Mouse (Mus musculus) forebrain, embryonic 13.5 days (tissue): Measurements from ENCODE around the gene Lin7c. TPM values are rescaled to one million over a fixed set of nuclear protein-coding genes. Genes with fewer than 3 reads are reported as not detected.

Source experiments
- ATAC-seq: fragments of 200-750 bp; cut with Nextera tagmentation; 2 replicates; pipeline ENCODE4 v1.8.0; 2017
- H3K27ac ChIP-seq: fragments of 300-500 bp; sonication (generic); 2 replicates; pipeline ENCODE4 v1.5.1; 2015; ENCODE audit warnings: inconsistent platforms, mild to moderate bottlenecking, moderate library complexity
- H3K27me3 ChIP-seq: fragments of 300-500 bp; sonication (generic); 2 replicates; pipeline ENCODE4 v1.6.1; 2015; ENCODE audit warnings: mild to moderate bottlenecking, inconsistent platforms
- H3K36me3 ChIP-seq: fragments of 300-500 bp; sonication (generic); 2 replicates; pipeline ENCODE4 v1.6.1; 2015; ENCODE audit warnings: mild to moderate bottlenecking, inconsistent platforms; ENCODE audit not compliant: poor library complexity, severe bottlenecking
- H3K4me1 ChIP-seq: fragments of 300-500 bp; sonication (generic); 2 replicates; pipeline ENCODE4 v1.6.1; 2015; ENCODE audit warnings: inconsistent platforms
- H3K4me2 ChIP-seq: fragments of 300-500 bp; sonication (generic); 2 replicates; pipeline ENCODE4 v1.6.1; 2015; ENCODE audit warnings: inconsistent platforms, mild to moderate bottlenecking, moderate library complexity
- H3K4me3 ChIP-seq: fragments of 300-500 bp; sonication (generic); 2 replicates; pipeline ENCODE4 v1.5.1; 2015; ENCODE audit warnings: mild to moderate bottlenecking, inconsistent platforms
- H3K9ac ChIP-seq: fragments of 300-500 bp; sonication (generic); 2 replicates; pipeline ENCODE4 v1.6.1; 2015; ENCODE audit warnings: mild to moderate bottlenecking, inconsistent platforms
- H3K9me3 ChIP-seq: fragments of 300-500 bp; sonication (generic); replicated peaks from 2 replicates; pipeline ENCODE4 v1.6.1; 2016; ENCODE audit warnings: inconsistent platforms
- WGBS: fragments of 180-500 bp; shearing (Covaris S2); methylation state at CpG from one replicate; pipeline ENCODE4 v1.1.7; 2015; 5-methylcytosine and 5-hydroxymethylcytosine counted together
- polyA plus RNA-seq: library from polyadenylated mRNA; unstranded; fragments of >200 nt; fragmentation: Nextera tagmentation; extraction: Ambion mirVana; gene quantifications from 2 replicates; pipeline ENCODE4 v1.2.1, GENCODE M21; 2015

Lin7c gene
- polyA plus RNA-seq, 1 experiment from 2014 or later = 139 TPM

DNA sequence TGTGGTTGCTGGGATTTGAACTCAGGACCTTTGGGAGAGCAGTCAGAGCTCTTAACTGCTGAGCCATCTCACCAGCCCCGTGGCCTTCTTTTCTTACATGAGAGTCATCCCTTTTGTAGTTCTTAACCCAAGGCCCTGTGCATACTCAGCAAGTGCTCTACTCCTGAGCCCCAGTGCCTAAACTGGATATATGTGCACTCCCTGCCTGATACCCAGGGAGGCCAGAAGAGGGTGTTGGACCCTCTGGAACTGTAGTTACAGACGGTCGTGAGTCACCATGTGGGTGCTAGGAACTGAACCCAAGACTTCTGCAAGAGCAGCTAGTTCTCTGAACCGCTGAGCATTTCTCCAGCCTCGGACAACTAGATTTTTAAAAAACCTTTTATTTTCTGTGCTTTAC lies 39.7 kb downstream of the Lin7c start:
- Histone ChIP-seq H3K4me1 (no peaks in the 10 kb centered on the region), H3K9me3 (no peaks in the 10 kb centered on the region), H3K36me3 (no peaks in the 10 kb centered on the region), H3K27ac (no peak overlapping the region), H3K9ac (no peak overlapping the region), H3K4me2 (no peak overlapping the region), H3K4me3 (no peak overlapping the region), H3K27me3 (peaks cover 59% of the 10 kb centered on the region)
- WGBS = 94% methylated on average over 5 of the region's 5 CpGs
- ATAC-seq = no peak

DNA sequence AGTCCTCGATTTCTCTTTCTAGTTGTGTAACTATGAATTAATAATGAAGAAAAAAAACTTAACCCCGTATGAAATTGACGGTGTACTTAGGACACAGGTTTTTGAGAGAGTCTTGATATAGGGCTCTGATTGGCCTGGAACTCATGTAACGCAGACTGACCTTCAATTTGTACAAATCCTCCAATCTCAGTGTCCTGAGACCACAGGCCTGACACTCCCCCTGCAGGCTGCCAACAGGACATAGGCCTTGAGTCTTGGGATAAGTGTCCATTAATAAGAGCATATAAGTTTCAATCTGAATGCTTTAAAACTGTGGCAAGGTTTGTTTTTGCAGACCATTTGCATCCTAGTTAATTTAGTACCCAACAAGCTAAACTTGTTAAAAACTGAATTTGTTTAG lies 40.1 kb downstream of the Lin7c start:
- no peak for ATAC-seq
- Histone ChIP-seq H3K27me3 (peaks cover 60% of the 10 kb centered on the region), H3K4me2 (no peak overlapping the region), H3K27ac (no peak overlapping the region), H3K9ac (no peak overlapping the region), H3K4me1 (peaks cover under 1% of the 10 kb centered on the region; the same call in 1 of the 2 replicates), H3K9me3 (no peaks in the 10 kb centered on the region), H3K4me3 (no peak overlapping the region), H3K36me3 (no peaks in the 10 kb centered on the region)
- 94% methylated on average over 4 of the region's 4 CpGs for WGBS

- Histone ChIP-seq H3K4me1 (peaks cover 10% of the 10 kb centered on the region), H3K9me3 (no peaks in the 10 kb centered on the region), H3K9ac (no peak overlapping the region), H3K4me3 (no peak overlapping the region), H3K27ac (no peak overlapping the region), H3K27me3 (peaks cover 67% of the 10 kb centered on the region), H3K4me2 (no peak overlapping the region), H3K36me3 (no peaks in the 10 kb centered on the region)
- 66% methylated on average over 13 of the region's 13 CpGs for WGBS
- ATAC-seq = no peak
Measured at GRCm38 (mm10) chr2:109931978-109932780, 41.5 kb downstream of the Lin7c start.

DNA sequence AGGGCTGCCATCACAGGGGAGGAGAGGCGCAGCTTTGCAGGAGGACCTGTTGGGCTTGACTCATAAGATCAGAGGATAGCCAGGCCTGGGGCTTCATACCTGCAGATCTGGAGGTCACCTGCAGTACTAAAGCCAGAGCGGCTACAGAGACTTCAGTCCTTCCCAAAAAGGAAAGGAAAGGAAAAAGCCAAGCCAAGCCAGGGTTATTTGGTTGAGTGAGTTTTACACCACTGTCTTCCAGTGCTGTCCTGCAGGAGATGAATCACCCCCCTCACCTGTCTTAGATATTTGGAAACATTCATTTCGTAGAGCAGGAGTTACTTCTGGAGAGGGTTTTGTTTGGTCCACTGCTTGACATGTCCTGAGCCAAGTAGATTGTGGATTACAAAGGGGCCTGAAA lies 42.5 kb downstream of the Lin7c start:
- WGBS = 79% methylated on average over 3 of the region's 3 CpGs
- Histone ChIP-seq H3K4me2 (no peak overlapping the region), H3K27me3 (peaks cover 72% of the 10 kb centered on the region), H3K9me3 (no peaks in the 10 kb centered on the region), H3K36me3 (no peaks in the 10 kb centered on the region), H3K27ac (no peak overlapping the region), H3K4me3 (no peak overlapping the region), H3K4me1 (peaks cover 10% of the 10 kb centered on the region), H3K9ac (no peak overlapping the region)
- no peak for ATAC-seq

GRCm38 (mm10) chr2:109934086-109934485 lies 43.4 kb downstream of the Lin7c start:
- H3K9ac ChIP-seq = no peak overlapping the region
- no peak overlapping the region for H3K4me2 ChIP-seq
- peaks cover 69% of the 10 kb centered on the region for H3K27me3 ChIP-seq
- H3K27ac ChIP-seq = no peak overlapping the region
- no peak for ATAC-seq
- H3K4me3 ChIP-seq = no peak overlapping the region
- no peaks in the 10 kb centered on the region for H3K36me3 ChIP-seq
- H3K4me1 ChIP-seq = peaks cover 10% of the 10 kb centered on the region
- 82% methylated on average over 4 of the region's 4 CpGs for WGBS
- no peaks in the 10 kb centered on the region for H3K9me3 ChIP-seq

DNA sequence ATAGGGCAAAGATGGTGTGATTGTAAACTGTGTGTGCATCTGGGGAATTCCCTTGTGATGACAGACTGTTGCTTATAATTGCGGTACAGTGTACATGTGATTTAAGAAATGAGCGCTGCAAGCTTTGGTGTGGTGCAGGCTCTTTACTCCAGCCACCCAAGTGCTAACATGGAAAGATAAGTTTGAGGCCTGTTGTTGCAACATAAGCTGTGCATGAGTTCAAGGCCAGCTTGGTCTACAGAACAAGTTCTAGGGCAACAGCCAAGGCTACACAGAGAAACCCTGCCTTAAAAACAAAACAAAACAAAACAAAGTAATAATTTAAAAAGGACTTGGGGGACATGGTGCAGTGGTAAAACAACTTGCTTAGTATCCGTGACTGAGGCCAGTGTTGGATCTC lies 44.5 kb downstream of the Lin7c start:
- Histone ChIP-seq H3K9ac (no peak overlapping the region), H3K36me3 (no peaks in the 10 kb centered on the region), H3K27ac (no peak overlapping the region), H3K4me1 (peaks cover 10% of the 10 kb centered on the region), H3K4me3 (no peak overlapping the region), H3K27me3 (peaks cover 74% of the 10 kb centered on the region), H3K9me3 (no peaks in the 10 kb centered on the region), H3K4me2 (no peak overlapping the region)
- 98% methylated on average over 3 of the region's 3 CpGs for WGBS
- ATAC-seq = no peak

- Histone ChIP-seq H3K4me3 (no peak overlapping the region), H3K4me1 (peaks cover 10% of the 10 kb centered on the region), H3K36me3 (no peaks in the 10 kb centered on the region), H3K9ac (no peak overlapping the region), H3K4me2 (no peak overlapping the region), H3K27ac (no peak overlapping the region), H3K9me3 (no peaks in the 10 kb centered on the region), H3K27me3 (peaks cover 71% of the 10 kb centered on the region)
- 45% methylated on average over 11 of the region's 11 CpGs for WGBS
- peak; percentile 53; the same call in 1 of the 2 replicates for ATAC-seq
Measured at GRCm38 (mm10) chr2:109935754-109936409, 45.2 kb downstream of the Lin7c start.

GRCm38 (mm10) chr2:109936410-109936755 lies 45.7 kb downstream of the Lin7c start:
- no peak overlapping the region for H3K4me3 ChIP-seq
- peaks cover 10% of the 10 kb centered on the region for H3K4me1 ChIP-seq
- H3K9ac ChIP-seq = no peak overlapping the region
- WGBS = 17% methylated on average over 2 of the region's 2 CpGs
- no peak for ATAC-seq
- no peaks in the 10 kb centered on the region for H3K36me3 ChIP-seq
- no peak overlapping the region for H3K27ac ChIP-seq
- peaks cover 69% of the 10 kb centered on the region for H3K27me3 ChIP-seq
- H3K9me3 ChIP-seq = no peaks in the 10 kb centered on the region
- no peak overlapping the region for H3K4me2 ChIP-seq

GRCm38 (mm10) chr2:109941973-109942444 lies 51.4 kb downstream of the Lin7c start:
- peak overlapping the region; percentile 17; the same call in 1 of the 2 replicates for H3K4me2 ChIP-seq
- peaks cover 29% of the 10 kb centered on the region for H3K4me1 ChIP-seq
- WGBS = 6% methylated on average over 5 of the region's 5 CpGs
- H3K36me3 ChIP-seq = no peaks in the 10 kb centered on the region
- H3K9ac ChIP-seq = no peak overlapping the region
- no peak overlapping the region for H3K4me3 ChIP-seq
- H3K27ac ChIP-seq = 0 out of 2 replicates have a peak overlapping the region, but pooled peaks have one; percentile 0
- H3K9me3 ChIP-seq = no peaks in the 10 kb centered on the region
- peak; percentile 60 for ATAC-seq
- peaks cover 50% of the 10 kb centered on the region for H3K27me3 ChIP-seq

DNA sequence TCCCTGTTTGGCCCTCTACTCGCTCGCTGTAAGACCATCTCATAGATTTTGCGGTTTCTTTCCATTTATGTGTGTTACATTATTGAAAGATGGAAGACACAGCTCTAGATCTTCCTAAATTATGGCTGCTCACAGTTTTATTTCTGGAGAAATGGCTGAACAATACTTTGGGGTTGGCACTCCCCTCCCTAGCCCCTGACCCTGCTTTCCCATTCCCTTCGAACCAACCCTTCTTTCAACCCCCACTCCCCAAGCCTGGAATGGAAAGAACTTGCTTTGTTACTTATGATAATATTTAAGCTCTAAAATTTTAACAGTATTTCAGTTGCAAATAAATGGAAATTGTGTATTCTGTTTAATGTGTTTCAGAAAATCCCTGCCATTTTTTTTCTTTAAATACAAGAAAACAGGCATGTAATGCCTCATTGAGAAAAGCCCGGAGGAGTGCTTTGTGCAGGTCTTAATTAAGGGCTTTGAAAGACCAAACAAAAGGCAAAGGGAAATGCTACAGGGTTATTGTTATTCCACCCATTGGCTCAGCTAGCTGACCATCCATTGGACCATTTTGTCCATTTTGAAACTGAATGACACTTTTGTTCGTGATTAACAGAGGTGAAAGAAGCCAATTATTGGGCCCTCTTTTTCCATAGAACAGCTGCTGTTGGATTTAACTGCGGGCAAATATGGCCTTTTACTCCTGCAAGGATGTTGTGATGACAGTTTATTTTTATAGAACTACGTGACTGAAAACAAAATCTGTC lies 52.3 kb downstream of the Lin7c start:
- 8% methylated on average over 8 of the region's 8 CpGs for WGBS
- peak; percentile 88 for ATAC-seq
- Histone ChIP-seq H3K4me3 (no peak overlapping the region), H3K9me3 (no peaks in the 10 kb centered on the region), H3K4me1 (peaks cover 29% of the 10 kb centered on the region), H3K4me2 (peak overlapping the region; percentile 32; the same call in 1 of the 2 replicates), H3K9ac (no peak overlapping the region), H3K27me3 (peaks cover 49% of the 10 kb centered on the region), H3K27ac (no peak overlapping the region), H3K36me3 (no peaks in the 10 kb centered on the region)

GRCm38 (mm10) chr2:109944995-109945394 lies 54.3 kb downstream of the Lin7c start:
- WGBS = 72% methylated on average over 9 of the region's 9 CpGs
- Histone ChIP-seq H3K4me3 (no peak overlapping the region), H3K4me2 (no peak overlapping the region), H3K27me3 (peaks cover 59% of the 10 kb centered on the region), H3K36me3 (no peaks in the 10 kb centered on the region), H3K9ac (no peak overlapping the region), H3K9me3 (no peaks in the 10 kb centered on the region), H3K27ac (no peak overlapping the region), H3K4me1 (peaks cover 29% of the 10 kb centered on the region)
- ATAC-seq = no peak

DNA sequence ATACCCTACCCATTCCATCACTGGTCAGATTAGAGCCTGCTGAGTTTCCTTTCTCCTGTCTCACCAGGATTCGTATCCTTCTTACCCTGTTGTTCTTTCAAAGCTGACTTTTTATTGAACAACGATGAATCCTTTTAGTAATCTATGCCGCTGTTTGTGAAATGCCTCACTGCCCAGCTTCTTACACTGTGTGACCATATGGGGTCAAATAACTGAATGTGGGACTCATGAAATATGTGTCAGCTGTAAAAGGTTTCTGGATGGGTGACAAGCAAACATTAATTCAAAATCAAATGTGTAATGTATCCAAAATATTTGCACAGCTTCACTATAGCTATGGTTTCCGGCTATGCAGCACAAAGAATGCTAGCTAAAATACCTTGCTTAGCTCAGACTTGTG lies 54.9 kb downstream of the Lin7c start:
- Histone ChIP-seq H3K4me1 (peaks cover 29% of the 10 kb centered on the region), H3K27ac (no peak overlapping the region), H3K36me3 (no peaks in the 10 kb centered on the region), H3K9me3 (no peaks in the 10 kb centered on the region), H3K4me2 (no peak overlapping the region), H3K4me3 (no peak overlapping the region), H3K27me3 (peaks cover 63% of the 10 kb centered on the region), H3K9ac (no peak overlapping the region)
- no peak for ATAC-seq
- 63% methylated on average over 4 of the region's 4 CpGs for WGBS
